Mouse (Mus musculus): Measurements from ENCODE around the gene Fcgr4.
"Not testable (repeated sequence)": the region's sequence is repeated elsewhere in the genome, so short reads cannot be mapped to it uniquely, and the experiment has no call there.

The Fcgr4 gene

GRCm38 (mm10) chr1:171057253-171057652 is 38.5 kb downstream of the Fcgr4 start:
- DNase-seq (ENCODE audit: low spot score), result no peak

- DNase-seq (ENCODE audit: low spot score), result no peak
Measured at GRCm38 (mm10) chr1:171059203-171059602, 40.5 kb downstream of the Fcgr4 start.

GRCm38 (mm10) chr1:171060392-171060791 is 41.7 kb downstream of the Fcgr4 start:
- DNase-seq (ENCODE audit: low spot score), result peak; percentile 61

- DNase-seq (ENCODE audit: low spot score), result no peak
Measured at GRCm38 (mm10) chr1:171061566-171061965, 42.8 kb downstream of the Fcgr4 start.

- DNase-seq (ENCODE audit: low spot score), result peak; percentile 37
Measured at GRCm38 (mm10) chr1:171063569-171064490, 45.1 kb downstream of the Fcgr4 start.

GRCm38 (mm10) chr1:171064491-171065242 is 45.9 kb downstream of the Fcgr4 start, which contains the start of gene Fcgr3:
TSS of gene Fcgr3 (minus strand) at chr1:171064935.
- DNase-seq (ENCODE audit: low spot score), result peak; percentile 84

- peak; percentile 49 for DNase-seq (ENCODE audit: low spot score)
Measured at GRCm38 (mm10) chr1:171065243-171065587, 46.5 kb downstream of the Fcgr4 start.

GRCm38 (mm10) chr1:171065768-171066167 is 47.0 kb downstream of the Fcgr4 start:
- DNase-seq (ENCODE audit: low spot score), result peak; percentile 46

GRCm38 (mm10) chr1:171066583-171066982 is 47.9 kb downstream of the Fcgr4 start:
- DNase-seq (ENCODE audit: low spot score), result not testable (repeated sequence)

- not testable (repeated sequence) for DNase-seq (ENCODE audit: low spot score)
Measured at GRCm38 (mm10) chr1:171067928-171068327, 49.2 kb downstream of the Fcgr4 start.

- DNase-seq (ENCODE audit: low spot score), result peak; percentile 18
Measured at GRCm38 (mm10) chr1:171069508-171069907, 50.8 kb downstream of the Fcgr4 start.

GRCm38 (mm10) chr1:171070879-171071278 is 52.2 kb downstream of the Fcgr4 start:
- not testable (repeated sequence) for DNase-seq (ENCODE audit: low spot score)

- DNase-seq (ENCODE audit: low spot score), result not testable (repeated sequence)
Measured at GRCm38 (mm10) chr1:171071726-171072125, 53.0 kb downstream of the Fcgr4 start.

GRCm38 (mm10) chr1:171072217-171072616 is 53.5 kb downstream of the Fcgr4 start:
- not testable (repeated sequence) for DNase-seq (ENCODE audit: low spot score)

- DNase-seq (ENCODE audit: low spot score), result not testable (repeated sequence)
Measured at GRCm38 (mm10) chr1:171074283-171074682, 55.6 kb downstream of the Fcgr4 start.

- DNase-seq (ENCODE audit: low spot score), result not testable (repeated sequence)
Measured at GRCm38 (mm10) chr1:171076176-171076575, 57.5 kb downstream of the Fcgr4 start.

- DNase-seq (ENCODE audit: low spot score), result not testable (repeated sequence)
Measured at GRCm38 (mm10) chr1:171077192-171077591, 58.5 kb downstream of the Fcgr4 start.

GRCm38 (mm10) chr1:171077955-171078354 is 59.2 kb downstream of the Fcgr4 start:
- DNase-seq (ENCODE audit: low spot score), result peak; percentile 34

- DNase-seq (ENCODE audit: low spot score), result not testable (repeated sequence)
Measured at GRCm38 (mm10) chr1:171078419-171078818, 59.7 kb downstream of the Fcgr4 start.

GRCm38 (mm10) chr1:171079345-171079744 is 60.6 kb downstream of the Fcgr4 start:
- DNase-seq (ENCODE audit: low spot score), result not testable (repeated sequence)
